Mouse (Mus musculus) kidney, postnatal 0 days (tissue): ENCODE data around the gene Ugt2b38. TPM values are rescaled to one million over a fixed set of nuclear protein-coding genes. Genes with fewer than 3 reads are reported as not detected.
"Not testable (repeated sequence)": the region's sequence is repeated elsewhere in the genome, so short reads cannot be mapped to it uniquely, and the experiment has no call there.

Source experiments
- ATAC-seq: fragments of 200-750 bp; cut with Nextera tagmentation; replicated peaks from 2 replicates; pipeline ENCODE4 v1.8.0; 2017; ENCODE audit warnings: low read depth, moderate number of reproducible peaks, moderate TSS enrichment, moderate library complexity; ENCODE audit not compliant: low FRiP score
- DNase-seq: peaks from one replicate; pipeline ENCODE4 v3.0.0-alpha.2; 2016; ENCODE audit warnings: low spot score
- H3K27ac ChIP-seq: fragments of 300-500 bp; sonication (generic); 2 replicates; pipeline ENCODE4 v1.5.1; 2014; ENCODE audit warnings: mild to moderate bottlenecking
- H3K27me3 ChIP-seq: fragments of 300-500 bp; sonication (generic); 2 replicates; pipeline ENCODE4 v1.6.1; 2014; ENCODE audit warnings: low read length, mixed read lengths; ENCODE audit not compliant: insufficient read depth
- H3K36me3 ChIP-seq: fragments of 300-500 bp; sonication (generic); 2 replicates; pipeline ENCODE4 v1.6.1; 2014; ENCODE audit warnings: low read length, mixed read lengths; ENCODE audit not compliant: insufficient read depth
- H3K4me1 ChIP-seq: fragments of 300-500 bp; sonication (generic); replicated peaks from 2 replicates; pipeline ENCODE4 v1.6.1; 2014; ENCODE audit warnings: antibody characterized with exemption, low read length, mixed read lengths; ENCODE audit not compliant: insufficient read depth
- H3K4me2 ChIP-seq: fragments of 300-500 bp; sonication (generic); 2 replicates; pipeline ENCODE4 v1.6.1; 2014; ENCODE audit warnings: mild to moderate bottlenecking, low read length, moderate library complexity, mixed read lengths
- H3K4me3 ChIP-seq: fragments of 300-500 bp; sonication (generic); replicated peaks from 2 replicates; pipeline ENCODE4 v1.5.1; 2014; ENCODE audit warnings: low read depth, low read length
- H3K9ac ChIP-seq: fragments of 300-500 bp; sonication (generic); 2 replicates; pipeline ENCODE4 v1.6.1; 2014; ENCODE audit warnings: low read depth, low read length
- H3K9me3 ChIP-seq: fragments of 300-500 bp; sonication (generic); replicated peaks from 2 replicates; pipeline ENCODE4 v1.6.1; 2016; ENCODE audit warnings: low read length, inconsistent platforms, mixed read lengths
- CTCF ChIP-seq: IDR thresholded peaks from 2 replicates; pipeline ENCODE4 v1.5.1; 2016; ENCODE audit warnings: antibody characterized with exemption, low read depth, mild to moderate bottlenecking, moderate library complexity
- WGBS: fragments of 180-500 bp; shearing (Covaris S2); extraction: QIAGEN DNeasy Blood & Tissue Kit; methylation state at CpG from one replicate; pipeline ENCODE4 v1.1.7; 2014; 5-methylcytosine and 5-hydroxymethylcytosine counted together
- polyA plus RNA-seq: library from polyadenylated mRNA; unstranded; fragments of >200 nt; fragmentation: Nextera tagmentation; extraction: Ambion mirVana; gene quantifications from 2 replicates; pipeline ENCODE4 v1.2.1, GENCODE M21; 2015

Ugt2b38 gene
- 4.3 and 4.5 TPM in 2 replicates for polyA plus RNA-seq

- not testable (repeated sequence) for ATAC-seq, H3K27ac ChIP-seq
These were observed at the start of gene Ugt2b38 for GRCm38 (mm10) chr5:87424041-87424440. TSS of gene Ugt2b38 (minus strand) at chr5:87424203.

GRCm38 (mm10) chr5:87458810-87459209 is 34.8 kb upstream of the Ugt2b38 start:
- no peak overlapping the region for H3K27ac ChIP-seq
- no peaks in the 10 kb centered on the region for H3K4me1 ChIP-seq
- no peak for TF ChIP-seq CTCF
- H3K9ac ChIP-seq: no peak overlapping the region
- 49% methylated on average over 1 of the region's 1 CpGs for WGBS
- ATAC-seq (no peak), DNase-seq (no peak)
- no peaks in the 10 kb centered on the region for H3K27me3 ChIP-seq
- H3K36me3 ChIP-seq: no peaks in the 10 kb centered on the region
- no peak overlapping the region for H3K4me2 ChIP-seq
- no peak overlapping the region for H3K4me3 ChIP-seq
- H3K9me3 ChIP-seq: no peaks in the 10 kb centered on the region

More at GRCm38 (mm10) chr5:87424041-87424440, at the start of gene Ugt2b38:
- H3K4me2 ChIP-seq, H3K4me3 ChIP-seq, H3K36me3 ChIP-seq, H3K4me1 ChIP-seq, H3K27me3 ChIP-seq, H3K9me3 ChIP-seq, H3K9ac ChIP-seq, DNase-seq: not testable (repeated sequence)
- WGBS: 89% methylated on average over 1 of the region's 2 CpGs

GRCm38 (mm10) chr5:87457701-87458100 is 33.7 kb upstream of the Ugt2b38 start:
- Histone ChIP-seq H3K36me3 (no peaks in the 10 kb centered on the region), H3K27me3 (no peaks in the 10 kb centered on the region), H3K4me3 (no peak overlapping the region), H3K4me1 (no peaks in the 10 kb centered on the region), H3K9ac (no peak overlapping the region), H3K4me2 (no peak overlapping the region), H3K9me3 (no peaks in the 10 kb centered on the region), H3K27ac (no peak overlapping the region)
- no peak for TF ChIP-seq CTCF
- DNase-seq (no peak), ATAC-seq (no peak)

- no peak for TF ChIP-seq CTCF
- H3K4me1 ChIP-seq: no peaks in the 10 kb centered on the region
- 72% methylated on average over 3 of the region's 3 CpGs for WGBS
- H3K9me3 ChIP-seq: no peaks in the 10 kb centered on the region
- DNase-seq (peak; percentile 8), ATAC-seq (no peak)
- H3K27me3 ChIP-seq: no peaks in the 10 kb centered on the region
- H3K27ac ChIP-seq: no peak overlapping the region
- no peak overlapping the region for H3K9ac ChIP-seq
- no peak overlapping the region for H3K4me3 ChIP-seq
- H3K4me2 ChIP-seq: no peak overlapping the region
- H3K36me3 ChIP-seq: no peaks in the 10 kb centered on the region
These were observed 32.3 kb upstream of the Ugt2b38 start for GRCm38 (mm10) chr5:87456216-87456850.

GRCm38 (mm10) chr5:87455519-87455918 is 31.5 kb upstream of the Ugt2b38 start:
- H3K9me3 ChIP-seq: no peaks in the 10 kb centered on the region
- no peak for TF ChIP-seq CTCF
- no peak for ATAC-seq
- H3K27me3 ChIP-seq: no peaks in the 10 kb centered on the region
- DNase-seq: no peak
- H3K4me1 ChIP-seq: no peaks in the 10 kb centered on the region
- no peak overlapping the region for H3K4me3 ChIP-seq
- no peaks in the 10 kb centered on the region for H3K36me3 ChIP-seq
- H3K4me2 ChIP-seq: no peak overlapping the region
- H3K27ac ChIP-seq: no peak overlapping the region
- no peak overlapping the region for H3K9ac ChIP-seq

- WGBS: 78% methylated on average over 3 of the region's 5 CpGs
- H3K27me3 ChIP-seq, H3K4me3 ChIP-seq, H3K4me2 ChIP-seq, H3K27ac ChIP-seq, ATAC-seq, H3K9ac ChIP-seq, DNase-seq, H3K4me1 ChIP-seq, H3K36me3 ChIP-seq, H3K9me3 ChIP-seq: not testable (repeated sequence)
These were observed 28.5 kb upstream of the Ugt2b38 start for GRCm38 (mm10) chr5:87452514-87452913.

GRCm38 (mm10) chr5:87436264-87436663 is 12.3 kb upstream of the Ugt2b38 start:
- H3K36me3 ChIP-seq: no peaks in the 10 kb centered on the region
- ATAC-seq (0 out of 2 replicates have a peak, but pooled peaks have one; percentile 29), DNase-seq (peak; percentile 49)
- H3K27ac ChIP-seq: no peak overlapping the region
- 44% methylated on average over 3 of the region's 3 CpGs for WGBS
- H3K27me3 ChIP-seq: no peaks in the 10 kb centered on the region
- H3K4me1 ChIP-seq: no peaks in the 10 kb centered on the region
- H3K9ac ChIP-seq: no peak overlapping the region
- no peak overlapping the region for H3K4me2 ChIP-seq
- peak; percentile 75 for TF ChIP-seq CTCF
- no peak overlapping the region for H3K4me3 ChIP-seq
- no peaks in the 10 kb centered on the region for H3K9me3 ChIP-seq
